Mouse (Mus musculus) thymus, adult 18-20 months (tissue): ENCODE data around the gene Wfdc10.
A peak's percentile ranks its signal among the peaks of the same experiment; 100 is the strongest.
"Not testable (repeated sequence)": the region's sequence is repeated elsewhere in the genome, so short reads cannot be mapped to it uniquely, and the experiment has no call there.

ENCODE experiments used
- DNase-seq, 2 experiments: peaks; one replicate each; pipeline ENCODE4 v3.0.0; 2022; ENCODE audit warnings: mixed read lengths in 2 of 2

Wfdc10 gene

DNA sequence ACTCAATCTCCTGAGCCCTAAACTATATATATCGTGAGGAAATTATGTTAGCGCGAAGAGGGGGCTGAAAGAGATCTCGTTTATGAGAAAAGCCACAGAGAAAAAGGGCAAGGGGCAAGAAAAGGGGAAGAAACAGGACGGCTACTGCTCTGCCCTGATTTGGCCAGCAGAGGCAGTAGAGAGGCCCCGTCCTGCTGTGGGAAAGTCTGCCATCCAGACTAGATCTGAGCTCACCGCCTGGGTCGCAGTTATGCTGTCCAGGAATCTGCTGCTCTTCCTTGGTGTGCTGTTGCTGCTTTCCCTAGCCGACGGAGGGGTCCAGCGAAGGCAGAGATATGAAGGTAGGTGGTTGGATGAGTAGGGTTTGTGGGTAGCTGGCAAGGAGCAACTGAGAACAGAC is at the start of gene Wfdc10:
Wfdc10 (plus strand) TSS at position 189 of the 400 bp plus-strand sequence.
- peak in 1 of 2 experiments; percentile 8 for DNase-seq

- no peak for DNase-seq
These were observed 47.1 kb upstream of the Wfdc10 start for GRCm38 (mm10) chr2:164608781-164609180.

GRCm38 (mm10) chr2:164613471-164613870 is 42.4 kb upstream of the Wfdc10 start, which contains the start of the genes Wfdc6b and Wfdc8:
Gene Wfdc6b, plus strand, starts transcription at chr2:164613522.
Gene Wfdc8, minus strand, starts transcription at chr2:164613626.
- not testable (repeated sequence) for DNase-seq

DNA sequence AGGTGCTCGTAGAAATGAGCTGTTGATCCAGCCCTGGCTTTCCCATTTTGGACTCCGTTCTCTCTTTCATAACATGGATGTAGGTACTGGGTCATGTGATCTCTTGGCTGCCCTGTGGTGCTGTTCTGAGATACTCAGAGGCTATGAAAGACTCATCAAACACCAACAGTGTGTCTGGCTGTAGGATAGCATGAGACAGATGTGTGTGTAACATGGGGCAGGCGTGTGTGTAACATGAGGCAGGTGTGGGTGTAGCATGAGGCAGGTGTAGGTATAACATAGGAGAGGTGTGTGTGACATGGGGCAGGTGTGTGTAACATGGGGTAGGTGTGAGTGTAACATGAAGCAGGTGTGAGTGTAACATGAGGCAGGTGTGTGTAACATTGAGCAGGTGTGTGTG is 40.5 kb upstream of the Wfdc10 start:
- DNase-seq = no peak

DNA sequence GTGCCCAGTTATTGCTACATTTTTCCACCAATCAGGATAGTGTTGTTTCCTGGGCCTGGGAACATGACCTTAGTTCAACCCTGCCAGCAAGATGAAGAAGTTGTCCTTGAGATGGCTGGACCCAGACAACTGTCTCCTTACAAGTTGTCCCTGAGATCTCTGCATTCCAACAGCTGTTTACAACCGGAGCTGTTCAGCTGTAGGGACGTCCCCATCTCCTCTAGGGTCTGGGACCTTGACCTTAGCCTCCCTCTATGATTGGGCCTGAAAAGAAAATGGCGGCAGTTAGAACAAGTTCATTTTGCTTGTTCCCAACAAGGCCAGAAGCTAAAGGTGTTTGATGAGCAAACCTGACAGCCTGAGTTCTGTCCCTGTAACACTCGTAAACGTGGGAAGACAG is 36.8 kb upstream of the Wfdc10 start:
- no peak for DNase-seq

DNA sequence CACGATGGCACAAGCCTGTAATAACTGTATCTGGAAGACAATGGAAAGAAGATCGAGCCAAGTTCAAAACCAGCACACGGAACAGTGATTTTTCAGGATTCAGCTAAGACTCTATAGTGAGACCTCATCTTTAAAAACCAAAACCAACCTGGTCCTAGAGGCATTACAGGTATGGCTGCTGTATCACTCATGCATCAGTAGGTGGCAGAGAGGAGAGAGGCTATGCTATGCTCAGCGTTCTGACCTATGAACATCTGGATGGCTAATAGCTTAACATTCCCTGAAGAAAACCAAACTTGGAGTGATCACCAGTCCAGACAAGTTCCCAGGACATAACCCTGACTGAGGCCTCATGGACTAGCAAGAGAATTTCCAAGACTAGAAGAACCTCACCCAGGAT is 34.1 kb upstream of the Wfdc10 start:
- DNase-seq = no peak

GRCm38 (mm10) chr2:164635266-164635665 is 20.6 kb upstream of the Wfdc10 start:
- no peak for DNase-seq

DNA sequence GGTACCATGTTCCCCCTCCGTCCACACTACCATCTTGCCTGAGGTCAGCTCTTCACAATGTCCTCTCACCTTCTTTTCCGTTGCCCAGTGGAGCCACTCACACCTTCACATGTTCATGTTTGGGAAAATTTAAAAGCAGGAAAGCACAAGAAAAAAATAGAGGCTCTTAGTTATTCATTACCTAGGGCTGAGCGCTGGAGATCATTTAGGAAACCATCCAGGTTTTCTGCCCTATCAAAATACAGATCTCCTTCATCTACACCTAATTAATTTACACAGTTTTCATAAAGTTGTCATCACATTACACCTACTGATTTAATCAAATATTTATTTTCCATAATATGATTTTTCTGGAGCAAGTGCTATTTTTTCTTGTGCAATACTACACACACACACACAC is 17.1 kb upstream of the Wfdc10 start, which contains the start of gene Wfdc16:
Wfdc16 (minus strand) TSS at position 101 of the 400 bp plus-strand sequence.
- no peak for DNase-seq

- DNase-seq = no peak
These were observed 14.7 kb upstream of the Wfdc10 start for GRCm38 (mm10) chr2:164641129-164641528.

DNA sequence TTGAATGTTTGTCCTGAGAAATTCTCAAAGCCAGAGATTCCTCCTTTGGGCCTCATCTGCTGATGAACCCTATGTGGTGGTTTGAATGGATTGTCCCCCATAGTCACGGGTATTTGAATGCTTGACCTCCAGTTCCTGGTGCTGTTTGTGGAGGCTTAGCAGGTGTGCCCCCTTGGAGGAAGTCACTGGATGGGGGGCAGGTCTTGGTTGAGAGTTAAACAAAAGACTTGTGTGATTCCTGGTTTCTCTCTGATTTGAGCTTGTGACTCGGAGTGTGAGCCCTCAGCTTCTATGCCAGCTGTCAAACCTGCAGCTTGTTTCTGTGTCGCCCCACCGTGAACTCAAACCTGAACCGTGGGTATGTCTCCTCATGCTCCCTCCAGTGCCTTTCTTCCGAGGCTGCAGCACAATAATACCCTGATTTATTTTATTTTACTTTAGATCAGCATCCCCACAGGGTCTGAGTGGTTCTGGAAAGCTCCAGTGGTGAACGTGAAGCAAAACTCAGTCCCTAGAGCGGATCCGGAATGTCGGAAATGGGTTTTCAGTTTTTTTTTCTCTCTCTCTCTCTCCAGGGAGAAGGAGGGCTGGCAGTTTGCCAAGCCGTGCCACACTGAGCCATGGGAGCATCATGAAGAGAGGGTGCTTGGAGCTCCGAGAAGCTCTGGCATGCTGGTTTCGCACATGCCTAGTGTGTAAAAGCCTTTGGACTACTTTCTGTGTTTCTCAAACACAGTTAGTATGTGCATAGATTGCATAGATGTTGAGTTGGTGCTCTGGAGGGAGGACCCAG is 13.8 kb upstream of the Wfdc10 start:
- DNase-seq = no peak

- no peak for DNase-seq
These were observed 637 bp downstream of the Wfdc10 start, which contains the start of gene Wfdc9 for GRCm38 (mm10) chr2:164656483-164656882. Gene Wfdc9, minus strand, starts transcription at chr2:164656583.

DNA sequence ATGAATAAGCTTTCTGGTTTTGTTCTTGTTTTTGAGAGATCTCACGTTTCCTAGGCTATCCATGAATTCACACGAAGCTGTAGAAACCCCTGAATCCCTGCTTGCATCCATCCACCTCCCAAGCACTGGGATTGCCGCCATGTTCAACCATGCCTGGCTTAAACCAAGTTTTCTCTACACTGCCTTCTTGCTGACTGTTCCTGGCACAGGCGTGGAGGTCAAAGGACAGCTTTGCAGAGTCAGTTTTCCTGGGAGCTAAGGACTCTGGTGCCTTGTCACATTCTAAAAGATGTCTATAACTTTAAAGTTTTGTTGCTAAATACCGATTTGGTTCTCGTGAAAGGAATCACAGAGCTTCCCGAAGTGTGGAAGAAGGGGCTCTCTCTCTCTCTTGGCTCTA is 9.0 kb downstream of the Wfdc10 start:
- DNase-seq = no peak

DNA sequence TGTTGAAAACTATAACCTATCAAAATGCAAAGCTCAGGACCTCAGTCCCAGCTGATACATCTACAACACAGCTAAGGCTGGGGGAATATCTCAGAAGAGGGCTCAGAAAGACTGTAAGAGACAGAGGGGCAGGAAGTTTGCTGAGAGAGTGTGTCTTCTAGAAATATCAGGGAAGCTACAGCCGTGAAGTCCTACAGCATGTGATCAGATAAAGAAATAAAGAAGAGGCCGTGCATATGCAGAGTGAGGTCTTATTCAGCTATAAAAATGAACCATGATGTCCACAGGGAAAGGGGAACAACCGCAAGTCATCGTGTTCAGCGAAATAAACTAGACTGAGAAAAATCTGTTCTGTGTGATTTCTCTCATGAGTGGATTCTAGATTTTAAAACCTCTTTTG is 14.4 kb downstream of the Wfdc10 start:
- no peak for DNase-seq

DNA sequence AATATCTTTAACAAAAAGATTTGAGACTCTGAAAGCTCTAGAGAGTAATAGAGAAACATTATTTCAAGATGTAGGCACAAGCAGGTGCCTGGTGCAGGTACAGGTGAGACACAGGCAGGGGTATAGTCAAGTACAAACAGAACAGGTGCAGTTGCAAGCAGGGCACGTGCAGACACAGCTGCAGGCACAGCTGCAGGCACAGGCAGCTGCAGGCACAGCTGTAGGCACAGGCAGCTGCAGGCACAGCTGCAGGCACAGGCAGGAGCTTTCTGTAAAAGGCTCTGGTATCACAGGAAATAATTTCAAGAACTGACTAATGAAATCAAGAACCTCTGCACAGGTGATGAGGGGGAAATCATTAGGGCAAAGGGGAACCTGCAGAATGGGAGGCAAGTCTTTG is 15.1 kb downstream of the Wfdc10 start:
- DNase-seq = no peak

DNA sequence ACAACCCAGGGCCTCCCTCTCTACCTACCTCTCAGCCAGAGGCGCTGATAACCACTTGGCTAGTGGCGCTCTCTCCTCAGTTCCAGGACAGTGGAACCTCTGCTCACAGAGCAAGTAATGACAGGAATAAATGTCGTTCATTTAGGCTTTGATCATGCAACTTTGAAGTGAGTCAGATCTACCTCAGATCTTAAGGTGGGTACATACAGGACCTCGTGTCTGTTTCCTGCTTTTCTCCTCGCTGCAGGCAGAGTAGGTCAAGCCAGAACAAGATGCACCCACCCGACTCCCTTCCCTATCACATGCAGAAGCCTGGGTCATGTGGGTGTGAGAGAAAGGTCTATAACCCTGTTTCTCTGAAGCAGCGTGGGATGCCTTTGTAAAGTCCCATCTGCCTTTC is 18.1 kb downstream of the Wfdc10 start, which contains the start of gene Wfdc11:
Wfdc11 (minus strand) TSS at position 101 of the 400 bp plus-strand sequence.
- no peak for DNase-seq

DNA sequence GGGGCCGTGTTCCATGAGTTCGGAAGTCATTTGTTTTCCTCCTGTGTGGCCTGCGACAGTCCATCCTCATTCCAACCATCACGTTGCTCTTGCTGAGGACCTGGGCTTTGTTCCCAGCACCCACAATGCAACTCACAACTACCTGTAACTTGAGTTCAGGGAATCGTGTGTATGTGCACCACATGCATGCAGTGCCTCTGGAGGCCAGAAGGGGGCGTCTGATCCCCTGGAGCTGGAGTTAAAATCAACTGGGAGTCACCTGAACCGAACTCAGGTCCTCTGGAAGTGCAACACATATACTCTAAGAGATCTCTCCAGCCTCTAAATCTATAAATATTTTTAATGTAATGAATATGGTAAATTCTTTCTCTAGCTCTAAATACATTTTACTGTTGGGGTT is 20.3 kb downstream of the Wfdc10 start:
- no peak for DNase-seq

GRCm38 (mm10) chr2:164676916-164677685 is 21.3 kb downstream of the Wfdc10 start:
- no peak for DNase-seq

DNA sequence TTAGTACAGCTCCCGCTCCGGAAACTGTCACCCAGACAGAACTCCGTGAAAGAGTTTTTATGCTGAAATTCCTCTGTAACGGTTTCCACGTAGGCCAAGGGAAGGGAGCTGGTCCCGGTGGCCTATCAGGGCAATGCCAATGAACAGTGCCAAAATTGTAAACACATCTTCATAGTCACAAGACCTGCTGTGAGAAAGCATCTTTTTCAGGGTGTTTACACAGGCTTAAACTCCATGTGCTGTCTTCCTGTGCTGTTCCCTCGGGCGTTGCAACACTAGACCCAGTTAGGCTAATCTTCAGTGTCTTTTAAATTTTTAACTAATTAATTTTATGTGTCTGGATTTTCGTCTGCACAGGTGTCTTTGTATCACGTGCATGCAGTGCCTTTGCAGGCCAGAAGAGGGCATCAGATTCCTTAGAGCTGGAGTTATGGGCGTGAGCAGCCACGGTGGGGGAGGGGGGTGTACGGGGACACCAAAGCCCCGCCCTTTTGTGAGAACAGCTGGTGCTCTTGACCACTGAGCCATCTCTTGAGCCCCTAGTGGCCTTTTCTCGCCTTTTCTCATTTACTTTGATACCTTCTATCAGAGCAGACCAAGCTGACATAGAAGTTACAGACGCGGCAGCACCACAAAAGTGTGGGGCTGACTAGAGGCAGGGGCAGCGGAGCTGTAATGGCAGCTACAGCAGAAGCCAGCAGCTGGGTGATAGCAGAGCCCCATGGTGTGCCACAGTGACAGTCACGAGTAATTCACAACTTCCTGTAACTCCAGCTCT is 23.2 kb downstream of the Wfdc10 start:
- peak; percentile 46 to 65 for DNase-seq

GRCm38 (mm10) chr2:164679906-164680305 is 24.1 kb downstream of the Wfdc10 start:
- peak; percentile 17 to 42 for DNase-seq

DNA sequence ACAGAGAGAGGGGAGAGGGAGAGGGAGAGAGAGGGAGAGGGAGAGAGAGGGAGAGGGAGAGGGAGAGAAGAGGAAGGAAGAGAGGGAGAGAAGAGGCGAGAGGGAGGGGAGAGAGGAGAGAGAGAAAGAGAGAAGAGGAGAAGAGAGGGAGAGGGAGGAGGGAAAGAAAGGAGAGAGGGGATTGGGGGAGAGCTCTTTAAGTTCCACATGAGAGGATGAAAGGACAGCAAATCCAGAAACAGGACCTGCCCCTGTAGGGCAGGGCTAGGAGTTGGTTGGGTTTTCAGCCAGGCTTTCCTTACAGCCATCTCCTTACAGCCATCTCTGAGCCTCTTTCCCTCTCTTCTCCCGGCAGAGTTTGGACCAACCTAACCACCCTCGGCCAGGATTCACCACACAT is 29.0 kb downstream of the Wfdc10 start, which contains the start of gene Wfdc13:
Wfdc13 (plus strand) TSS at position 301 of the 400 bp plus-strand sequence.
- no peak for DNase-seq

DNA sequence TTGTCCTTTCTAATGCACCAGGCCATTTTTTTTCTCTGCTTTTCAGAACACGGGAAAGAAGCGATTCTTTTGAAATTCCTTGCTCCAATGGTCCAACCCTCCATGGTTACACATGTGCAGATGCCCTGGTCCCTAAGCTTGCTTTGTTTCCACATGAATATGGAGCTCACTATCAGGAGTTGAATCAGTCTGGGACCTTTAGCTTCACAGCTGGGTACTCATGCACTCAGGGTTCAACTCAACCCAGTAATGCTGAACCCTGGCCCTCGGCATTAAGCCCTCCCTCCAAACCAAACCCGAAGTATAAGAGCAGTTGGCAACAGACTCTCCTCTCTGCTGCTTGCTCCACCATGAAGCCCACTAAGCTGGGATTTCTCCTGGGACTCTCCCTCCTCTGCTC is 42.4 kb downstream of the Wfdc10 start, which contains the start of gene Spint4:
Spint4 (plus strand) TSS at position 301 of the 400 bp plus-strand sequence.
- DNase-seq = no peak

- no peak for DNase-seq
These were observed 45.1 kb downstream of the Wfdc10 start for GRCm38 (mm10) chr2:164700959-164701358.

GRCm38 (mm10) chr2:164701761-164702160 is 45.9 kb downstream of the Wfdc10 start:
- no peak for DNase-seq
